Mouse (Mus musculus) adrenal gland, postnatal 10 days (tissue): ENCODE results near the gene Omd. TPM values are rescaled to one million over a fixed set of nuclear protein-coding genes. Genes with fewer than 3 reads are reported as not detected.
"Not testable (repeated sequence)": the region's sequence is repeated elsewhere in the genome, so short reads cannot be mapped to it uniquely, and the experiment has no call there.

Source experiments
- DNase-seq: peaks from one replicate; pipeline ENCODE4 v3.0.0; 2021; ENCODE audit warnings: mixed read lengths
- long read RNA-seq, 2 experiments: library from polyadenylated mRNA; stranded (forward); transcript quantifications; one replicate each; pipeline ENCODE4 v2.0.0; 2021
- total RNA-seq, 2 experiments: library from RNA; stranded (reverse); gene quantifications; 2 replicates each; pipeline ENCODE4 v1.2.3; 2021

Gene Omd
- total RNA-seq = 1 to 10 TPM; 1.7 to 5.8 TPM
- long read RNA-seq, experiment 1, partial matches to known transcripts = 0 of 2 reads
- long read RNA-seq, experiment 1, other reads (novel, unspliced or antisense) = 0 of 2 reads
- long read RNA-seq, experiment 2 = 0 reads

GRCm38 (mm10) chr13:49581541-49582530 is at the start of gene Omd:
TSS of gene Omd (plus strand) at chr13:49582462.
- DNase-seq = no peak

GRCm38 (mm10) chr13:49536946-49537345 is 45.3 kb upstream of the Omd start:
- DNase-seq = peak; percentile 46

- no peak for DNase-seq
Measured at GRCm38 (mm10) chr13:49538693-49539092, 43.6 kb upstream of the Omd start.

- no peak for DNase-seq
Measured at GRCm38 (mm10) chr13:49544279-49544678, 38.0 kb upstream of the Omd start, which contains the start of gene Aspn. TSS of gene Aspn (plus strand) at chr13:49544443.

GRCm38 (mm10) chr13:49545646-49546045 is 36.6 kb upstream of the Omd start:
- DNase-seq = no peak

GRCm38 (mm10) chr13:49546517-49546916 is 35.7 kb upstream of the Omd start:
- DNase-seq = no peak

- DNase-seq = no peak
Measured at GRCm38 (mm10) chr13:49547563-49548150, 34.6 kb upstream of the Omd start.

GRCm38 (mm10) chr13:49549616-49550015 is 32.6 kb upstream of the Omd start:
- no peak for DNase-seq

GRCm38 (mm10) chr13:49554519-49554918 is 27.7 kb upstream of the Omd start:
- no peak for DNase-seq

GRCm38 (mm10) chr13:49556203-49556602 is 26.1 kb upstream of the Omd start:
- no peak for DNase-seq

GRCm38 (mm10) chr13:49556924-49557323 is 25.3 kb upstream of the Omd start:
- DNase-seq = no peak

- peak; percentile 66 for DNase-seq
Measured at GRCm38 (mm10) chr13:49559185-49559584, 23.1 kb upstream of the Omd start.

GRCm38 (mm10) chr13:49560886-49561285 is 21.4 kb upstream of the Omd start:
- peak; percentile 8 for DNase-seq

GRCm38 (mm10) chr13:49564347-49564746 is 17.9 kb upstream of the Omd start:
- DNase-seq = no peak

GRCm38 (mm10) chr13:49570371-49570770 is 11.9 kb upstream of the Omd start:
- DNase-seq = no peak

GRCm38 (mm10) chr13:49571418-49571817 is 10.8 kb upstream of the Omd start:
- no peak for DNase-seq

- DNase-seq = no peak
Measured at GRCm38 (mm10) chr13:49583859-49584258, 1.6 kb downstream of the Omd start.

GRCm38 (mm10) chr13:49584307-49585005 is 2.2 kb downstream of the Omd start:
- peak; percentile 26 for DNase-seq

- no peak for DNase-seq
Measured at GRCm38 (mm10) chr13:49586062-49586461, 3.8 kb downstream of the Omd start.

- not testable (repeated sequence) for DNase-seq
Measured at GRCm38 (mm10) chr13:49602541-49602940, 20.3 kb downstream of the Omd start.

GRCm38 (mm10) chr13:49603603-49604002 is 21.3 kb downstream of the Omd start:
- no peak for DNase-seq

GRCm38 (mm10) chr13:49607714-49608113 is 25.5 kb downstream of the Omd start, which contains the start of gene Ogn:
TSS of gene Ogn (plus strand) at chr13:49608046.
- peak; percentile 34 for DNase-seq
